7 mouse cellular contexts compared by ENCODE assay signal in the genomic region with DNA sequence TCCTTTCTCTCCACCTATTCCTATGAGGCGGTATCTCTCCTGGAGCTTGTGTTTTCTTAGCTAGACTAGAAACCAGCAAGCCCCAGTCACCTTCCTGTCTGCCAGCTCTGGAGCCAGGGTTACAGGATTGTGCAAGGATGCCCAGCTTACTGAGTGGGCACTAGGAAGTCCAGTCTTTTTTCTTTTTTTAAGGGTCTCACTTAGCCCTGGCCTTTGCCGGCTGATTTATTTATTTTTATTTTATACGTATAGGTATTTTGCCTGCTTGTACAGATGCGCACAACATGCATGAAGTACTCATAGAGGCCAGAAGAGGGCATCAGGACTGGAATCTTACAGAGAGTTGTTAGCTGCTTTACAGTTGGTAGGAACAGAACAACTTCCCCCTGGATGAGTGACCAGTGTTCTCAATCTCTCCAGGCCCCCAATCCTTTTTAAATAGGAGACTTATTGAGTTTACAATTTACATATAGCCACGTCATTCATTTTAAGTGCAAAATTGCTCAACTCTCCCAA. TPM values are rescaled to one million over a fixed set of nuclear protein-coding genes. Genes with fewer than 3 reads are reported as not detected.
DNase-seq lines count a peak whose midpoint lies in the region; ATAC-seq lines count a peak whose summit lies in the region.

No protein-coding gene starts in this region.

- no peaks in the 10 kb centered on the region for H3K27me3 ChIP-seq in embryonic facial prominence, embryonic 13.5 days
- H3K27me3 ChIP-seq in kidney, embryonic 16.5 days (ENCODE audit: insufficient read depth, low read length): no peaks in the 10 kb centered on the region

- H3K4me2 ChIP-seq in embryonic facial prominence, embryonic 13.5 days: peak overlapping the region; percentile 62; the same call in 1 of the 2 replicates
- peak overlapping the region; percentile 69; the same call in 1 of the 2 replicates for H3K4me2 ChIP-seq in kidney, embryonic 16.5 days (replicated peaks; ENCODE audit: low read depth, low read length)

- WGBS in embryonic facial prominence, embryonic 13.5 days: 6% methylated on average over 5 of the region's 5 CpGs
- 9% methylated on average over 5 of the region's 5 CpGs for WGBS in kidney, embryonic 16.5 days

- intact Hi-C loops in left cerebral cortex, postnatal 10 days (cut with DNase I): loop anchor here (10.0 kb wide), 1 partner anchor 776 kb away; no protein-coding TSS in a partner anchor

- no peak for ATAC-seq in embryonic facial prominence, embryonic 13.5 days (ENCODE audit: insufficient number of reproducible peaks, insufficient read depth, low FRiP score, low TSS enrichment, low read depth)
- no peak for ATAC-seq in kidney, embryonic 16.5 days (ENCODE audit: low FRiP score, low TSS enrichment)

- H3K4me1 ChIP-seq in embryonic facial prominence, embryonic 13.5 days: peaks cover 56% of the 10 kb centered on the region
- peaks cover 34% of the 10 kb centered on the region for H3K4me1 ChIP-seq in kidney, embryonic 16.5 days (ENCODE audit: insufficient read depth, low read length)

- no peak overlapping the region for H3K9ac ChIP-seq in embryonic facial prominence, embryonic 13.5 days
- H3K9ac ChIP-seq in kidney, embryonic 16.5 days (replicated peaks; ENCODE audit: low read length): no peak overlapping the region

- peak overlapping the region; percentile 97 for H3K27ac ChIP-seq in embryonic facial prominence, embryonic 13.5 days
- peak overlapping the region; percentile 92 for H3K27ac ChIP-seq in kidney, embryonic 16.5 days (ENCODE audit: low read length)

- peak; percentile 57 for DNase-seq in left cerebral cortex, adult 11 months (ENCODE audit: low spot score)
- DNase-seq in left cerebral cortex, postnatal 10 days (ENCODE audit: extremely low spot score in 1 of 2, low spot score in 2 of 2): no peak
- DNase-seq in R1 (ENCODE audit: low read depth, low spot score): peak; percentile 79
- peak; percentile 72 for DNase-seq in lung, postnatal 10 days
- peak; percentile 54 for DNase-seq in thymus, postnatal 25 days

- H3K4me3 ChIP-seq in embryonic facial prominence, embryonic 13.5 days: no peak overlapping the region
- H3K4me3 ChIP-seq in kidney, embryonic 16.5 days (ENCODE audit: low read length): no peak overlapping the region

- H3K9me3 ChIP-seq in embryonic facial prominence, embryonic 13.5 days: no peaks in the 10 kb centered on the region
- H3K9me3 ChIP-seq in kidney, embryonic 16.5 days (ENCODE audit: low read length): no peaks in the 10 kb centered on the region

- peaks cover 23% of the 10 kb centered on the region for H3K36me3 ChIP-seq in embryonic facial prominence, embryonic 13.5 days
- peaks cover 1% of the 10 kb centered on the region; the same call in 1 of the 2 replicates for H3K36me3 ChIP-seq in kidney, embryonic 16.5 days (ENCODE audit: insufficient read depth, low read length)

RNA-seq across cellular contexts. Expression of a gene that starts 3.7 kb away (rescaled TPM):
- total RNA-seq in left cerebral cortex, postnatal 10 days (2021): 10 to 100 TPM; 36.3 to 36.6 TPM
- 177 and 186 TPM in 2 replicates for polyA plus RNA-seq in embryonic facial prominence, embryonic 13.5 days (2015; fragmentation: Nextera tagmentation; extraction: Ambion mirVana)
- 162 and 169 TPM in 2 replicates for polyA plus RNA-seq in kidney, embryonic 16.5 days (2015; fragmentation: Nextera tagmentation; extraction: Ambion mirVana)

RNA-seq across cellular contexts. Expression of a gene that starts 10.3 kb away (rescaled TPM):
- 1 to 10 TPM; 3.8 to 4.5 TPM for total RNA-seq in left cerebral cortex, postnatal 10 days (2021)
- polyA plus RNA-seq in embryonic facial prominence, embryonic 13.5 days (2015; fragmentation: Nextera tagmentation; extraction: Ambion mirVana): 17.0 and 19.5 TPM in 2 replicates
- polyA plus RNA-seq in kidney, embryonic 16.5 days (2015; fragmentation: Nextera tagmentation; extraction: Ambion mirVana): 6.6 and 8.1 TPM in 2 replicates

RNA-seq across cellular contexts. Expression of a gene that starts 17.4 kb away (rescaled TPM):
- total RNA-seq in left cerebral cortex, postnatal 10 days (2021): 10 to 100 TPM; 15.2 to 15.8 TPM
- 84.7 and 92.2 TPM in 2 replicates for polyA plus RNA-seq in embryonic facial prominence, embryonic 13.5 days (2015; fragmentation: Nextera tagmentation; extraction: Ambion mirVana)
- 65.4 and 72.5 TPM in 2 replicates for polyA plus RNA-seq in kidney, embryonic 16.5 days (2015; fragmentation: Nextera tagmentation; extraction: Ambion mirVana)

RNA-seq across cellular contexts. Expression of a gene that starts 30.8 kb away (rescaled TPM):
- total RNA-seq in left cerebral cortex, postnatal 10 days (2021): 10 to 100 TPM; 34.8 to 38.5 TPM
- 25.2 and 26.4 TPM in 2 replicates for polyA plus RNA-seq in embryonic facial prominence, embryonic 13.5 days (2015; fragmentation: Nextera tagmentation; extraction: Ambion mirVana)
- polyA plus RNA-seq in kidney, embryonic 16.5 days (2015; fragmentation: Nextera tagmentation; extraction: Ambion mirVana): 34.7 and 35.0 TPM in 2 replicates

RNA-seq across cellular contexts. Expression of a gene that starts 54.2 kb away (rescaled TPM):
- 10 to 100 TPM; 31.3 to 33.5 TPM for total RNA-seq in left cerebral cortex, postnatal 10 days (2021)
- polyA plus RNA-seq in embryonic facial prominence, embryonic 13.5 days (2015; fragmentation: Nextera tagmentation; extraction: Ambion mirVana): 2.3 and 2.4 TPM in 2 replicates
- polyA plus RNA-seq in kidney, embryonic 16.5 days (2015; fragmentation: Nextera tagmentation; extraction: Ambion mirVana): 0.37 and 0.40 TPM in 2 replicates

Comparison
In these comparisons a context has a peak if more than half of its experiments do, and no peak if none do; other contexts are left out.
1. DNase-seq: peak in left cerebral cortex, adult 11 months (single experiment), R1 (single experiment), lung, postnatal 10 days (single experiment) and thymus, postnatal 25 days (single experiment); none in left cerebral cortex, postnatal 10 days (0 of 2).